Mouse (Mus musculus): ENCODE measurements around the gene Atxn2. TPM values are rescaled to one million over a fixed set of nuclear protein-coding genes. Genes with fewer than 3 reads are reported as not detected.
"Not testable (repeated sequence)": the region's sequence is repeated elsewhere in the genome, so short reads cannot be mapped to it uniquely, and the experiment has no call there.

The Atxn2 gene
- total RNA-seq, 2 experiments from 2014 or later = 41.0 to 144 TPM

GRCm38 (mm10) chr5:121704512-121705248 lies 6.5 kb upstream of the Atxn2 start:
- ATAC-seq (replicated peaks; ENCODE audit: low FRiP score, low TSS enrichment, poor library complexity, severe bottlenecking) = no peak

GRCm38 (mm10) chr5:121710402-121710801 lies 735 bp upstream of the Atxn2 start:
- no peak for ATAC-seq (replicated peaks; ENCODE audit: low FRiP score, low TSS enrichment, poor library complexity, severe bottlenecking)

GRCm38 (mm10) chr5:121710851-121711173 lies 325 bp upstream of the Atxn2 start:
- ATAC-seq (replicated peaks; ENCODE audit: low FRiP score, low TSS enrichment, poor library complexity, severe bottlenecking) = no peak

- ATAC-seq (replicated peaks; ENCODE audit: low FRiP score, low TSS enrichment, poor library complexity, severe bottlenecking) = no peak
These were observed 743 bp downstream of the Atxn2 start for GRCm38 (mm10) chr5:121711928-121712231.

GRCm38 (mm10) chr5:121712232-121712933 lies 1.2 kb downstream of the Atxn2 start:
- ATAC-seq (replicated peaks; ENCODE audit: low FRiP score, low TSS enrichment, poor library complexity, severe bottlenecking) = 0 out of 2 replicates have a peak, but pooled peaks have one; percentile 19

GRCm38 (mm10) chr5:121712934-121713538 lies 1.9 kb downstream of the Atxn2 start:
- ATAC-seq (replicated peaks; ENCODE audit: low FRiP score, low TSS enrichment, poor library complexity, severe bottlenecking) = 0 out of 2 replicates have a peak, but pooled peaks have one; percentile 35

GRCm38 (mm10) chr5:121714331-121714730 lies 3.2 kb downstream of the Atxn2 start:
- no peak for ATAC-seq (replicated peaks; ENCODE audit: low FRiP score, low TSS enrichment, poor library complexity, severe bottlenecking)

GRCm38 (mm10) chr5:121714928-121715327 lies 3.8 kb downstream of the Atxn2 start:
- no peak for ATAC-seq (replicated peaks; ENCODE audit: low FRiP score, low TSS enrichment, poor library complexity, severe bottlenecking)

GRCm38 (mm10) chr5:121718462-121718861 lies 7.3 kb downstream of the Atxn2 start:
- ATAC-seq (replicated peaks; ENCODE audit: low FRiP score, low TSS enrichment, poor library complexity, severe bottlenecking) = no peak

- 0 out of 2 replicates have a peak, but pooled peaks have one; percentile 38 for ATAC-seq (replicated peaks; ENCODE audit: low FRiP score, low TSS enrichment, poor library complexity, severe bottlenecking)
These were observed 9.9 kb downstream of the Atxn2 start for GRCm38 (mm10) chr5:121720888-121721585.

GRCm38 (mm10) chr5:121721841-121722240 lies 10.7 kb downstream of the Atxn2 start:
- ATAC-seq (replicated peaks; ENCODE audit: low FRiP score, low TSS enrichment, poor library complexity, severe bottlenecking) = no peak

GRCm38 (mm10) chr5:121724678-121725077 lies 13.5 kb downstream of the Atxn2 start:
- ATAC-seq (replicated peaks; ENCODE audit: low FRiP score, low TSS enrichment, poor library complexity, severe bottlenecking) = no peak

GRCm38 (mm10) chr5:121730057-121730456 lies 18.9 kb downstream of the Atxn2 start:
- ATAC-seq (replicated peaks; ENCODE audit: low FRiP score, low TSS enrichment, poor library complexity, severe bottlenecking) = no peak

- no peak for ATAC-seq (replicated peaks; ENCODE audit: low FRiP score, low TSS enrichment, poor library complexity, severe bottlenecking)
These were observed 25.5 kb downstream of the Atxn2 start for GRCm38 (mm10) chr5:121736641-121737040.

- ATAC-seq (replicated peaks; ENCODE audit: low FRiP score, low TSS enrichment, poor library complexity, severe bottlenecking) = not testable (repeated sequence)
These were observed 27.0 kb downstream of the Atxn2 start for GRCm38 (mm10) chr5:121738162-121738561.

GRCm38 (mm10) chr5:121738576-121739191 lies 27.5 kb downstream of the Atxn2 start:
- no peak for ATAC-seq (replicated peaks; ENCODE audit: low FRiP score, low TSS enrichment, poor library complexity, severe bottlenecking)

- ATAC-seq (replicated peaks; ENCODE audit: low FRiP score, low TSS enrichment, poor library complexity, severe bottlenecking) = no peak
These were observed 29.4 kb downstream of the Atxn2 start for GRCm38 (mm10) chr5:121740516-121740915.

- ATAC-seq (replicated peaks; ENCODE audit: low FRiP score, low TSS enrichment, poor library complexity, severe bottlenecking) = no peak
These were observed 31.8 kb downstream of the Atxn2 start for GRCm38 (mm10) chr5:121742915-121743314.

GRCm38 (mm10) chr5:121747884-121748594 lies 36.9 kb downstream of the Atxn2 start:
- ATAC-seq (replicated peaks; ENCODE audit: low FRiP score, low TSS enrichment, poor library complexity, severe bottlenecking) = peak; percentile 78; the same call in 1 of the 2 replicates
